Mouse (Mus musculus) kidney, postnatal 0 days (tissue): ENCODE measurements at regions not wholly inside any gene's neighbourhood (a gene's known extent, or its start where the extent isn't known, plus 50 kb on each side); places are given as distances from the start of the nearest gene placed in this dataset.

Experiments used
- ATAC-seq: fragments of 200-750 bp; cut with Nextera tagmentation; replicated peaks from 2 replicates; pipeline ENCODE4 v1.8.0; 2017; ENCODE audit warnings: low read depth, moderate number of reproducible peaks, moderate TSS enrichment, moderate library complexity; ENCODE audit not compliant: low FRiP score
- DNase-seq: peaks from one replicate; pipeline ENCODE4 v3.0.0-alpha.2; 2016; ENCODE audit warnings: low spot score
- H3K27ac ChIP-seq: fragments of 300-500 bp; sonication (generic); 2 replicates; pipeline ENCODE4 v1.5.1; 2014; ENCODE audit warnings: mild to moderate bottlenecking
- H3K27me3 ChIP-seq: fragments of 300-500 bp; sonication (generic); 2 replicates; pipeline ENCODE4 v1.6.1; 2014; ENCODE audit warnings: low read length, mixed read lengths; ENCODE audit not compliant: insufficient read depth
- H3K36me3 ChIP-seq: fragments of 300-500 bp; sonication (generic); 2 replicates; pipeline ENCODE4 v1.6.1; 2014; ENCODE audit warnings: low read length, mixed read lengths; ENCODE audit not compliant: insufficient read depth
- H3K4me1 ChIP-seq: fragments of 300-500 bp; sonication (generic); replicated peaks from 2 replicates; pipeline ENCODE4 v1.6.1; 2014; ENCODE audit warnings: antibody characterized with exemption, low read length, mixed read lengths; ENCODE audit not compliant: insufficient read depth
- H3K4me2 ChIP-seq: fragments of 300-500 bp; sonication (generic); 2 replicates; pipeline ENCODE4 v1.6.1; 2014; ENCODE audit warnings: mild to moderate bottlenecking, low read length, moderate library complexity, mixed read lengths
- H3K4me3 ChIP-seq: fragments of 300-500 bp; sonication (generic); replicated peaks from 2 replicates; pipeline ENCODE4 v1.5.1; 2014; ENCODE audit warnings: low read depth, low read length
- H3K9ac ChIP-seq: fragments of 300-500 bp; sonication (generic); 2 replicates; pipeline ENCODE4 v1.6.1; 2014; ENCODE audit warnings: low read depth, low read length
- H3K9me3 ChIP-seq: fragments of 300-500 bp; sonication (generic); replicated peaks from 2 replicates; pipeline ENCODE4 v1.6.1; 2016; ENCODE audit warnings: low read length, inconsistent platforms, mixed read lengths
- CTCF ChIP-seq: IDR thresholded peaks from 2 replicates; pipeline ENCODE4 v1.5.1; 2016; ENCODE audit warnings: antibody characterized with exemption, low read depth, mild to moderate bottlenecking, moderate library complexity
- WGBS: fragments of 180-500 bp; shearing (Covaris S2); extraction: QIAGEN DNeasy Blood & Tissue Kit; methylation state at CpG from one replicate; pipeline ENCODE4 v1.1.7; 2014; 5-methylcytosine and 5-hydroxymethylcytosine counted together

- no peaks in the 10 kb centered on the region for H3K36me3 ChIP-seq
- 57% methylated on average over 4 of the region's 4 CpGs for WGBS
- DNase-seq (no peak), ATAC-seq (no peak)
- H3K27ac ChIP-seq = no peak overlapping the region
- H3K27me3 ChIP-seq = no peaks in the 10 kb centered on the region
- no peak for TF ChIP-seq CTCF
- H3K4me3 ChIP-seq = no peak overlapping the region
- no peak overlapping the region for H3K4me2 ChIP-seq
- peaks cover 2% of the 10 kb centered on the region; the same call in 1 of the 2 replicates for H3K9me3 ChIP-seq
- no peak overlapping the region for H3K9ac ChIP-seq
- H3K4me1 ChIP-seq = no peaks in the 10 kb centered on the region
Observed at GRCm38 (mm10) chr8:34520664-34521063, 409.1 kb upstream of the Gm10131 start.

GRCm38 (mm10) chr8:34513459-34514090 lies 402.0 kb upstream of the Gm10131 start:
- DNase-seq (no peak), ATAC-seq (no peak)
- no peak overlapping the region for H3K4me2 ChIP-seq
- no peaks in the 10 kb centered on the region for H3K36me3 ChIP-seq
- H3K4me3 ChIP-seq = no peak overlapping the region
- H3K27me3 ChIP-seq = no peaks in the 10 kb centered on the region
- H3K27ac ChIP-seq = no peak overlapping the region
- 46% methylated on average over 4 of the region's 4 CpGs for WGBS
- H3K9me3 ChIP-seq = peaks cover 4% of the 10 kb centered on the region; the same call in 1 of the 2 replicates
- no peaks in the 10 kb centered on the region for H3K4me1 ChIP-seq
- H3K9ac ChIP-seq = no peak overlapping the region
- no peak for TF ChIP-seq CTCF

GRCm38 (mm10) chr8:34505829-34506555 lies 394.5 kb upstream of the Gm10131 start:
- DNase-seq (peak; percentile 74), ATAC-seq (peak; percentile 54; the same call in 1 of the 2 replicates)
- H3K9me3 ChIP-seq = no peaks in the 10 kb centered on the region
- no peak overlapping the region for H3K9ac ChIP-seq
- no peaks in the 10 kb centered on the region for H3K4me1 ChIP-seq
- H3K36me3 ChIP-seq = no peaks in the 10 kb centered on the region
- H3K27ac ChIP-seq = no peak overlapping the region
- H3K27me3 ChIP-seq = no peaks in the 10 kb centered on the region
- H3K4me3 ChIP-seq = no peak overlapping the region
- 0 out of 2 replicates have a peak overlapping the region, but pooled peaks have one; percentile 8 for H3K4me2 ChIP-seq
- no peak for TF ChIP-seq CTCF
- 17% methylated on average over 15 of the region's 15 CpGs for WGBS

DNA sequence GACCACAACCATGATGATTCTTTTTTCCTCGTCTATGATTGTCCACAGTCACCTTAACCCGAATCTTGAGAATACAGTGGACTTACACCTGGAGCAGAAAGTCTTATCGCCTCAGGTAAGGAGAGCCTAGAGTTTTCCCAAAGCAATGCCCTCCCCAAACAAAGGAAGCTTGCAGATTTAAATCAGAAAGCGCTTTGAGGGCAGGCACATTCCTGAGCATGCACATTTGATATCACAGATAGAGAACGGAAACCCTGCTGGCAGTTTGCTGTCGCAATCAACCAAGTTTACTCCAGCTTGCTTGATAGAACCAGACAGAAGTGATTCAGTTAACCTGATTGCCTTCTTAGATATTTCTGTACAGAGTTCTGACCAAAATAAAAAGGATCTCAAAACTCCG lies 393.6 kb upstream of the Gm10131 start:
- no peaks in the 10 kb centered on the region for H3K9me3 ChIP-seq
- no peak overlapping the region for H3K27ac ChIP-seq
- no peak overlapping the region for H3K4me2 ChIP-seq
- no peak overlapping the region for H3K4me3 ChIP-seq
- no peak for ATAC-seq
- H3K4me1 ChIP-seq = no peaks in the 10 kb centered on the region
- no peak overlapping the region for H3K9ac ChIP-seq
- WGBS = 75% methylated on average over 7 of the region's 7 CpGs
- no peaks in the 10 kb centered on the region for H3K36me3 ChIP-seq
- H3K27me3 ChIP-seq = no peaks in the 10 kb centered on the region
- no peak for DNase-seq
- no peak for TF ChIP-seq CTCF

DNA sequence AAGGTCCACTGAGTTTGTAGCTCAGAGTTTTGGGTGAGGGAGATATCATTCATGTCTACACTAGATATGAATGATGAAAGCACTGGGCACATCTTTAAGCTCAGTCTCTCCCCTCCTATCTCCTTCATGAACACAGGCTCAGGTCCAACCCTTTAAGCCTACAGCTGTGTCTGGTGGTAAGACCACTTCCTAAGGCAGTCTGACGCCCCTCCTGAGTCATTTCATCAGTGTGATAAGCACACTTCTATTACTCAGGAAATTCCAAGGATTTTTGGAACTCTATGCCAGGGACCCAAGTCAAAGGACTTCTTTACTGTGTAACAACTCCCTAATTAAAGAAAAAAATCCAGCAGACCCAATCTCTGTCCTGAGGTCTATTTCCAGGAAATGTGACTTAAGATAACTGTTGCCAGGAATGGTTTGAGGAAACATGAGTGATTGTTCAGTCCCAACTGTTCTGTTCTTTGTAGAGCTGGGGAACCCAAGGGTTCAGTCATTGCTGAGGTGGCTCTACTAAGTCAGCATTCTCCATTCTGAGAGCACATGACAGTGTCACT lies 391.1 kb upstream of the Gm10131 start:
- H3K4me2 ChIP-seq = no peak overlapping the region
- no peaks in the 10 kb centered on the region for H3K9me3 ChIP-seq
- no peaks in the 10 kb centered on the region for H3K4me1 ChIP-seq
- no peaks in the 10 kb centered on the region for H3K27me3 ChIP-seq
- no peak overlapping the region for H3K27ac ChIP-seq
- ATAC-seq (no peak), DNase-seq (peak; percentile 24)
- WGBS = 42% methylated on average over 1 of the region's 1 CpGs
- no peak overlapping the region for H3K9ac ChIP-seq
- no peak for TF ChIP-seq CTCF
- H3K4me3 ChIP-seq = no peak overlapping the region
- no peaks in the 10 kb centered on the region for H3K36me3 ChIP-seq

- Histone ChIP-seq H3K4me3 (no peak overlapping the region), H3K9ac (no peak overlapping the region), H3K36me3 (no peaks in the 10 kb centered on the region), H3K9me3 (no peaks in the 10 kb centered on the region), H3K4me1 (no peaks in the 10 kb centered on the region), H3K4me2 (no peak overlapping the region), H3K27me3 (no peaks in the 10 kb centered on the region), H3K27ac (no peak overlapping the region)
- TF ChIP-seq CTCF = no peak
- DNase-seq = no peak
- WGBS = 48% methylated on average over 3 of the region's 3 CpGs
- ATAC-seq = no peak
Observed at GRCm38 (mm10) chr8:34499196-34499595, 387.7 kb upstream of the Gm10131 start.
